Mouse (Mus musculus): ENCODE measurements around the gene Ipcef1. TPM values are rescaled to one million over a fixed set of nuclear protein-coding genes. Genes with fewer than 3 reads are reported as not detected.

Ipcef1 gene
- polyA plus RNA-seq, 1 experiment from 2014 or later, result 0.11 TPM

DNA sequence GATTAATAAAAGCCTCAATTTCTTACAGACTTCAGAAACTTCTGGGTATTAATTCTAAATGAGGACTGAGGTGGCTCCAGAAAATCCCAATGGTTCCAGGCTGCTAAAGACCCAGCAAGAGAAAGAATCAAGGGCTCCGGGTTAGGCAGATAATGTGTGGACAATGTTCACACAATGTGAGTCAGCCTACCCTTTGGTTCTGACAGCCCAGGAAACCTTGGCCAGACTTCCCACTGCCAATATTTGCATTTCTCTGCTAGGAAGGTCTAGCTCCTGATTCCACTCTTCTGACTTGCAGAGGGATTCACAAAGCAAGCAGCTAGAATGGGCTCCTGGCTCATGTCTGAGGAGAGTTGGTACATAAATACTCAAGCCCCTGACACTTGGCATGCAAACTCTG, 83.9 kb downstream of the Ipcef1 start:
- peak; percentile 3 for DNase-seq
- 50% methylated on average over 1 of the region's 1 CpGs for WGBS
- H3K27ac ChIP-seq (ENCODE audit: low read depth), result no peak overlapping the region
- no peaks in the 10 kb centered on the region for H3K27me3 ChIP-seq (ENCODE audit: insufficient read depth, low read length)
- H3K4me1 ChIP-seq (ENCODE audit: insufficient read depth), result no peaks in the 10 kb centered on the region
- H3K4me2 ChIP-seq, result no peak overlapping the region
- H3K9me3 ChIP-seq (ENCODE audit: low read depth, low read length), result no peaks in the 10 kb centered on the region
- H3K36me3 ChIP-seq (ENCODE audit: insufficient read depth), result no peaks in the 10 kb centered on the region
- H3K9ac ChIP-seq, result no peak overlapping the region
- TF ChIP-seq CTCF (IDR thresholded peaks at IDR 0.05; ENCODE audit: low read depth), result no peak
- H3K4me3 ChIP-seq (ENCODE audit: low read depth, low read length), result no peak overlapping the region
- no peak for ATAC-seq (ENCODE audit: insufficient read depth)

DNA sequence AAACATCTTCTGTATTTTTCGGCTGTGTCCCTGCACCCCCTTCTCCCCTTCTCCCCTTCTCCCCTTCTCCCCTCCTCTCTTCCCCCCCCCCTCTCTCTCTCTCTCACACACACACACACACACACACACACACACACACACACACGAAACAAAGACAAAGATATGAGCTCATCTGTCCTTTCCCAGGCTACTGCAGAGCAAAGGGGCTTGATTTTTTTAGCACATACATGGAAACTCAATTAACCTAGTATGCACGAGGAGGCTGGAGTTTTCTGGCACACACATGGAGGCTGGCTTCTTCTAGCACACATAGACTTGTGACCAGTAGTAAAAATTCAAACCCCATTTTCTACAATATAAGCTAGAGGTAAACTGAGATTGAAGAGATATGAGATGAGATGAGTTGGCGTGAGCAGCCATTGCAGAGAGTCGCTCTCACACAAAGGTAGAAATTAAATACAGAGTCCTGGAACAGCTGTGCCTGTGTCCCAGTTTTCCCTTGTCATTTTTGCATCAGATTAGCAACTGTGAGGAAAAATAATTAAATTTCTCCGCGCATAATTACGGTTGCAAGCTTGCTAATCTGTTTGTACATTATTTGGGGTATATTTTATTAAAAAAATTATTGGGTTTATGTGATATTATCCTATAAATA, 84.6 kb downstream of the Ipcef1 start:
- H3K9me3 ChIP-seq (ENCODE audit: low read depth, low read length), result no peaks in the 10 kb centered on the region

DNA sequence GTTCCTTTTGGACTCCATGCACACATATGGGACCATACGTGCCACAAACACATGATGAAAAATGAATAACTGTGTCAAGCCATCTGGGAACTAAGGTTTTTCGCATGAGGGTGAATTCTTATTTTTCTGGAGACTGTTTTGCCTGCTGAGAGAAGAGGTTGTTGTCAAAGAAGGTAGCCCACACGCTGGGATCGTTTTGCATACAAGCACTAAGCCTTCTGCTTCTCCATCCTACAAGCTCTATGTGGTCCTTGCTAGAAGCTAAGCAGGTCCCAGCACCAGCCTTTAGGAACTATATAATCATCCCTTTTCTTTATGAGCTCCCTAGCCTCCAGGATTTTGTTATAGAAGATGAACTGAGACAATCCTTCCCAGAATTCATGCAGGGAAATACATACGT, 93.5 kb downstream of the Ipcef1 start:
- 65% methylated on average over 5 of the region's 5 CpGs for WGBS
- Histone ChIP-seq H3K4me2 (no peak overlapping the region), H3K9me3 (ENCODE audit: low read depth, low read length) (no peaks in the 10 kb centered on the region), H3K4me1 (ENCODE audit: insufficient read depth) (no peaks in the 10 kb centered on the region), H3K36me3 (ENCODE audit: insufficient read depth) (no peaks in the 10 kb centered on the region), H3K4me3 (ENCODE audit: low read depth, low read length) (no peak overlapping the region), H3K27ac (ENCODE audit: low read depth) (no peak overlapping the region), H3K27me3 (ENCODE audit: insufficient read depth, low read length) (no peaks in the 10 kb centered on the region), H3K9ac (no peak overlapping the region)
- ATAC-seq (ENCODE audit: insufficient read depth) (no peak), DNase-seq (no peak)
- TF ChIP-seq CTCF (IDR thresholded peaks at IDR 0.05; ENCODE audit: low read depth), result no peak

More for the DNA sequence above, 84.6 kb downstream of the Ipcef1 start:
- no peak for TF ChIP-seq CTCF (IDR thresholded peaks at IDR 0.05; ENCODE audit: low read depth)
- no peaks in the 10 kb centered on the region for H3K36me3 ChIP-seq (ENCODE audit: insufficient read depth)
- no peaks in the 10 kb centered on the region for H3K27me3 ChIP-seq (ENCODE audit: insufficient read depth, low read length)
- no peak overlapping the region for H3K27ac ChIP-seq (ENCODE audit: low read depth)
- ATAC-seq (ENCODE audit: insufficient read depth) (no peak), DNase-seq (no peak)
- WGBS, result 80% methylated on average over 8 of the region's 8 CpGs
- H3K4me3 ChIP-seq (ENCODE audit: low read depth, low read length), result no peak overlapping the region
- H3K4me1 ChIP-seq (ENCODE audit: insufficient read depth), result no peaks in the 10 kb centered on the region
- H3K4me2 ChIP-seq, result no peak overlapping the region
- H3K9ac ChIP-seq, result no peak overlapping the region

DNA sequence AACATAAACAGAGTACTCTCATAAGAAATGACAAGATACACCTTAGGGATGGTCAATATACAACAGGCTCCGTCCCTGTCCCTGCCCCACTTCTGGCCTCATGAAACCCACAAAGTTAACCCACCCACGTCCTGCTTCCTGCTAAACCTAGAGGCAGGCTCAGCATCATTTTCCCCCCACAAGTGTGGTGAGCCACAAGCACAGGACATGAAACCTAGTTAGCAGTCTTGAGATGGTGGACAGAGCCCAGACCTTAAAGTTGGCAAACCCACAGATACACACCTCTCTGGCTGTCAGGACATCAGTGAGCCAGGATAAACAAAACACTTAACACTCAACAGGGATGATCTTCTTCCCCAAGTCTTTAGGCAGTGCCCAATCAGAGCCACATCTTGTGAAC, 95.9 kb downstream of the Ipcef1 start:
- no peaks in the 10 kb centered on the region for H3K27me3 ChIP-seq (ENCODE audit: insufficient read depth, low read length)
- ATAC-seq (ENCODE audit: insufficient read depth) (no peak), DNase-seq (no peak)
- H3K4me3 ChIP-seq (ENCODE audit: low read depth, low read length), result no peak overlapping the region
- H3K27ac ChIP-seq (ENCODE audit: low read depth), result no peak overlapping the region
- 85% methylated on average over 2 of the region's 2 CpGs for WGBS
- H3K9ac ChIP-seq, result no peak overlapping the region
- H3K9me3 ChIP-seq (ENCODE audit: low read depth, low read length), result no peaks in the 10 kb centered on the region
- no peak for TF ChIP-seq CTCF (IDR thresholded peaks at IDR 0.05; ENCODE audit: low read depth)
- no peaks in the 10 kb centered on the region for H3K36me3 ChIP-seq (ENCODE audit: insufficient read depth)
- H3K4me1 ChIP-seq (ENCODE audit: insufficient read depth), result no peaks in the 10 kb centered on the region
- H3K4me2 ChIP-seq, result no peak overlapping the region

DNA sequence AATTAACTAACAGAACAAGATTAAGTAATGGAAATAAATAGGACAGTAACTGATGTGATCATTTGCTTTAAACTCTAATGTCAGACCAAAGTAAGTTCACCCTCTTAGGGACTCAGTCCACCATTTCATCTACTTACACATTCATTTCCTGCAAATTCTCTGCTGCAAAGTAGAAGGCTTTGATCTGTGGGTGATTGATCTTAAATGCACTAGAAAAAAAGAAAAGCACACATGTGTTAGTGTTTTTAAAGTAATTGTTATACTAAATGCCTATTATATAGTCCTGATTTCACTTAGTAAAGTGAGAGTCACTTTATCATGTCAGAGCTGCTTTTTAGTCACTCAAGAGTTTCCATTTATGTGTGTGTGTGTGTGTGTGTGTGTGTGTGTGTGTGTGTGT, 97.7 kb downstream of the Ipcef1 start:
- no peak for TF ChIP-seq CTCF (IDR thresholded peaks at IDR 0.05; ENCODE audit: low read depth)
- no peak for ATAC-seq (ENCODE audit: insufficient read depth)
- H3K27ac ChIP-seq (ENCODE audit: low read depth), result no peak overlapping the region
- DNase-seq, result no peak
- no peaks in the 10 kb centered on the region for H3K9me3 ChIP-seq (ENCODE audit: low read depth, low read length)
- H3K36me3 ChIP-seq (ENCODE audit: insufficient read depth), result no peaks in the 10 kb centered on the region
- no peaks in the 10 kb centered on the region for H3K27me3 ChIP-seq (ENCODE audit: insufficient read depth, low read length)
- no peaks in the 10 kb centered on the region for H3K4me1 ChIP-seq (ENCODE audit: insufficient read depth)
- H3K4me2 ChIP-seq, result no peak overlapping the region
- H3K4me3 ChIP-seq (ENCODE audit: low read depth, low read length), result no peak overlapping the region
- H3K9ac ChIP-seq, result no peak overlapping the region

DNA sequence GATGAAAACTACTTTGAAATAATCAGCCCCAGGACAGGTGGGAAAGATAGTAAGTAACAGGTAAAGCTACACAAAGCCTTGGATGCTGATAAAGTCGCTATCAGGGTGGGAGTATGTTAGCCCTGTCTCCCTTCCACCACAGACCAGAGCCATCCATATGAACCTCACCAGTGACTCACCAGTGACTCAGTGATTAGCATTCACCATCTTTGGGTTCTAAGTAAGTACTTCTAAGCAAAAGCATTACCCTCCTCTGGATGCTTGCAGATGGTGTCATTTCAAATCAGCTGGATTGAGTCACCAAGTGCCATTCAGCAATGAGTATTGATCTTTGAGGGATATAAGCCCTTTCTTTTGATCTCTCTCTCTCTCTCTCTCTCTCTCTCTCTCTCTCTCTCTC, 99.2 kb downstream of the Ipcef1 start:
- no peak overlapping the region for H3K27ac ChIP-seq (ENCODE audit: low read depth)
- 61% methylated on average over 1 of the region's 1 CpGs for WGBS

DNA sequence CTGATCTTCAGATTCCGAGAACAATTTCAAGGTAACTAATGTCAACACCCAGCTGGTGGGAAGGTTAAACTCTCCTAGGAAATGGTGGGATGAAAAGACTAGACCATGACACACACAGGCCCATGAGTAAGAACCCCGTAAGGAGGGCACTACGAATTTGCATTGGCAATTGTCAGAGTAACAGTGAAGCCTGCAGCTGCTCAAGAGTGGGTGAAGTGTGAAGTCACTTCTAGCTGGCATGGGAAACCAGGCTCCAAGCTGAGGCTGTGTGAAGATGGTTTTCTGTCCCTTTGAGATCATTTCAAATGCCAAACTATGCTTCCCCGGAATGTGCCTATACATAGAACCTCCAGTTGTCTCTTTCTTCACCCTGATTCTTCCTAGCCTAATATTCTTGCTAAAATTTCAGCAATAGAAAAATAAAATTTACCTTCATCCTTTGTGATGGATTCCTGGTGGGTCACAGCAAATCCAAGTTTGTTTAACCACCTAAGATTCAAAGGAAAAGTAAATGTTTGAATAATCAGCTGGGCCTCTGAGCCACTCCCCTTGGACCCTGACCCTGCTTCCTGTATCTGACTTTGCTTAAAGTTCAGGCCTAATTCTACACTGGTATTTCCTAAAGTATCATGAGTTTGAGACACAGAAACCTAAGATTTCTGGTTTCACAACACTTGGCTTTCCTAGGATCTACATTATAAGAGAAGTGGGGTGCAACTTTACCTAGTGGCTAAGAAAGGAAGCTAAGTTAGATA, 115.4 kb downstream of the Ipcef1 start:
- ATAC-seq (ENCODE audit: insufficient read depth) (no peak), DNase-seq (no peak)
- Histone ChIP-seq H3K27me3 (ENCODE audit: insufficient read depth, low read length) (no peaks in the 10 kb centered on the region), H3K4me3 (ENCODE audit: low read depth, low read length) (no peak overlapping the region), H3K4me1 (ENCODE audit: insufficient read depth) (no peaks in the 10 kb centered on the region), H3K4me2 (no peak overlapping the region), H3K36me3 (ENCODE audit: insufficient read depth) (no peaks in the 10 kb centered on the region), H3K27ac (ENCODE audit: low read depth) (no peak overlapping the region), H3K9ac (no peak overlapping the region), H3K9me3 (ENCODE audit: low read depth, low read length) (no peaks in the 10 kb centered on the region)
- TF ChIP-seq CTCF (IDR thresholded peaks at IDR 0.05; ENCODE audit: low read depth), result no peak
- 74% methylated on average over 4 of the region's 4 CpGs for WGBS

More for the DNA sequence above, 99.2 kb downstream of the Ipcef1 start:
- Histone ChIP-seq H3K4me1 (ENCODE audit: insufficient read depth) (no peaks in the 10 kb centered on the region), H3K4me2 (no peak overlapping the region), H3K9me3 (ENCODE audit: low read depth, low read length) (no peaks in the 10 kb centered on the region), H3K9ac (no peak overlapping the region), H3K27me3 (ENCODE audit: insufficient read depth, low read length) (no peaks in the 10 kb centered on the region), H3K4me3 (ENCODE audit: low read depth, low read length) (no peak overlapping the region), H3K36me3 (ENCODE audit: insufficient read depth) (no peaks in the 10 kb centered on the region)
- no peak for ATAC-seq (ENCODE audit: insufficient read depth)
- DNase-seq, result no peak
- no peak for TF ChIP-seq CTCF (IDR thresholded peaks at IDR 0.05; ENCODE audit: low read depth)
